8 mouse cellular contexts compared by ENCODE assay signal in genomic region chr14:45772665-45773277, GRCm38 (mm10).
DNase-seq lines count a peak whose midpoint lies in the region; ATAC-seq and TF ChIP-seq lines count a peak whose summit lies in the region.

No protein-coding gene starts in this region.

- DNase-seq in brain, embryonic 18.5 days (ENCODE audit: low read depth, low spot score): peak; percentile 32
- DNase-seq in heart, postnatal 0 days (ENCODE audit: low spot score): peak; percentile 63
- DNase-seq in kidney, postnatal 36 days: peak; percentile 54 to 81
- peak in 1 of 3 experiments; percentile 2 for DNase-seq in liver, embryonic 14.5 days (ENCODE audit: low read depth in 3 of 3, low spot score in 3 of 3)

- WGBS in forebrain, embryonic 12.5 days: 19% methylated on average over 19 of the region's 19 CpGs
- 8% methylated on average over 19 of the region's 19 CpGs for WGBS in heart, postnatal 0 days
- WGBS in liver, embryonic 14.5 days (ENCODE audit: insufficient replicate concordance): 16% methylated on average over 19 of the region's 19 CpGs
- 21% methylated on average over 19 of the region's 19 CpGs for WGBS in neural tube, embryonic 15.5 days

- no peaks in the 10 kb centered on the region for H3K9me3 ChIP-seq in ES-Bruce4 (replicated peaks; ENCODE audit: control insufficient read depth, insufficient read depth, low read length, poor library complexity, severe bottlenecking)
- no peaks in the 10 kb centered on the region for H3K9me3 ChIP-seq in forebrain, embryonic 12.5 days
- H3K9me3 ChIP-seq in heart, postnatal 0 days (replicated peaks; ENCODE audit: control insufficient read depth, low read length): no peaks in the 10 kb centered on the region
- H3K9me3 ChIP-seq in liver, embryonic 14.5 days (ENCODE audit: control insufficient read depth, low read length): no peaks in the 10 kb centered on the region
- H3K9me3 ChIP-seq in neural tube, embryonic 15.5 days (replicated peaks): no peaks in the 10 kb centered on the region

- TF ChIP-seq CTCF in ES-Bruce4 (IDR thresholded peaks at IDR 0.05; ENCODE audit: low read depth, low read length): peak; percentile 71
- TF ChIP-seq CTCF in heart, postnatal 0 days (IDR thresholded peaks at IDR 0.05; ENCODE audit: low read depth): peak; percentile 93
- peak; percentile 85 for TF ChIP-seq CTCF in liver, embryonic 14.5 days (IDR thresholded peaks at IDR 0.05; ENCODE audit: low read depth)

- peak overlapping the region; percentile 36 for H3K4me2 ChIP-seq in forebrain, embryonic 12.5 days
- peak overlapping the region; percentile 56 for H3K4me2 ChIP-seq in heart, postnatal 0 days (ENCODE audit: low read depth, low read length)
- peak overlapping the region; percentile 20 for H3K4me2 ChIP-seq in liver, embryonic 14.5 days (ENCODE audit: low read depth)
- H3K4me2 ChIP-seq in neural tube, embryonic 15.5 days: peak overlapping the region; percentile 55

- H3K9ac ChIP-seq in ES-Bruce4 (ENCODE audit: low read depth, poor library complexity, severe bottlenecking): no peak overlapping the region
- 0 out of 2 replicates have a peak overlapping the region, but pooled peaks have one; percentile 22 for H3K9ac ChIP-seq in forebrain, embryonic 12.5 days
- no peak overlapping the region for H3K9ac ChIP-seq in heart, postnatal 0 days (replicated peaks; ENCODE audit: low read depth, low read length)
- H3K9ac ChIP-seq in liver, embryonic 14.5 days (replicated peaks): no peak overlapping the region
- H3K9ac ChIP-seq in neural tube, embryonic 15.5 days (replicated peaks): 0 out of 2 replicates have a peak overlapping the region, but pooled peaks have one; percentile 32

- H3K4me3 ChIP-seq in ES-Bruce4 (ENCODE audit: low read depth, low read length): no peak overlapping the region
- H3K4me3 ChIP-seq in forebrain, embryonic 12.5 days (replicated peaks): 0 out of 2 replicates have a peak overlapping the region, but pooled peaks have one; percentile 4
- peak overlapping the region; percentile 39 for H3K4me3 ChIP-seq in heart, postnatal 0 days (ENCODE audit: low read depth, low read length)
- no peak overlapping the region for H3K4me3 ChIP-seq in liver, embryonic 14.5 days (ENCODE audit: insufficient read depth in 1 of 2, low read depth in 2 of 2, low read length in 2 of 2)
- peak overlapping the region; percentile 25 for H3K4me3 ChIP-seq in neural tube, embryonic 15.5 days (replicated peaks)

- ATAC-seq in forebrain, embryonic 12.5 days (ENCODE audit: low FRiP score): peak; percentile 88
- peak; percentile 78 for ATAC-seq in heart, postnatal 0 days (ENCODE audit: insufficient read depth, low read depth)
- no peak for ATAC-seq in liver, embryonic 14.5 days (ENCODE audit: insufficient read depth)
- peak; percentile 81; the same call in 1 of the 2 replicates for ATAC-seq in neural tube, embryonic 15.5 days (ENCODE audit: low FRiP score)
- ATAC-seq in activated CD4-positive, CD25-positive, alpha-beta regulatory T cell, adult 4 months: no peak

- H3K27me3 ChIP-seq in ES-Bruce4 (ENCODE audit: control insufficient read depth, insufficient read depth, low read length, poor library complexity, severe bottlenecking): no peaks in the 10 kb centered on the region
- H3K27me3 ChIP-seq in forebrain, embryonic 12.5 days: no peaks in the 10 kb centered on the region; the same call in 1 of the 2 replicates
- H3K27me3 ChIP-seq in heart, postnatal 0 days (ENCODE audit: control insufficient read depth, insufficient read depth, low read length): no peaks in the 10 kb centered on the region
- no peaks in the 10 kb centered on the region for H3K27me3 ChIP-seq in liver, embryonic 14.5 days (ENCODE audit: control insufficient read depth, insufficient read depth, low read length)
- no peaks in the 10 kb centered on the region for H3K27me3 ChIP-seq in neural tube, embryonic 15.5 days (replicated peaks)

- H3K4me1 ChIP-seq in ES-Bruce4 (ENCODE audit: control insufficient read depth, insufficient read depth, low read length): no peaks in the 10 kb centered on the region
- peaks cover 4% of the 10 kb centered on the region; the same call in 1 of the 2 replicates for H3K4me1 ChIP-seq in forebrain, embryonic 12.5 days
- H3K4me1 ChIP-seq in heart, postnatal 0 days (ENCODE audit: control insufficient read depth, insufficient read depth): peaks cover 3% of the 10 kb centered on the region; the same call in 1 of the 2 replicates
- H3K4me1 ChIP-seq in liver, embryonic 14.5 days (replicated peaks; ENCODE audit: control insufficient read depth in 2 of 2, insufficient read depth in 2 of 2, low read length in 1 of 2): no peaks in the 10 kb centered on the region
- peaks cover 3% of the 10 kb centered on the region; the same call in 1 of the 2 replicates for H3K4me1 ChIP-seq in neural tube, embryonic 15.5 days

- 0 out of 2 replicates have a peak, but pooled peaks have one; percentile 10 for TF ChIP-seq EP300 in ES-Bruce4 (IDR thresholded peaks at IDR 0.05; ENCODE audit: insufficient read depth, low read depth, low read length)
- no peak for TF ChIP-seq EP300 in heart, postnatal 0 days (IDR thresholded peaks at IDR 0.05; ENCODE audit: low read depth)
- no peak for TF ChIP-seq EP300 in liver, embryonic 14.5 days (IDR thresholded peaks at IDR 0.05; ENCODE audit: low read depth)

- no peaks in the 10 kb centered on the region for H3K36me3 ChIP-seq in ES-Bruce4 (ENCODE audit: control insufficient read depth, insufficient read depth, low read length, poor library complexity, severe bottlenecking)
- no peaks in the 10 kb centered on the region for H3K36me3 ChIP-seq in forebrain, embryonic 12.5 days (replicated peaks)
- no peaks in the 10 kb centered on the region for H3K36me3 ChIP-seq in heart, postnatal 0 days (replicated peaks; ENCODE audit: control insufficient read depth, insufficient read depth, low read length)
- no peaks in the 10 kb centered on the region for H3K36me3 ChIP-seq in liver, embryonic 14.5 days (replicated peaks; ENCODE audit: control insufficient read depth, insufficient read depth, low read depth)
- H3K36me3 ChIP-seq in neural tube, embryonic 15.5 days: no peaks in the 10 kb centered on the region

- no peak overlapping the region for H3K27ac ChIP-seq in ES-Bruce4 (ENCODE audit: insufficient read depth, low read length)
- no peak overlapping the region for H3K27ac ChIP-seq in forebrain, embryonic 12.5 days
- H3K27ac ChIP-seq in heart, postnatal 0 days (ENCODE audit: low read depth): no peak overlapping the region
- no peak overlapping the region for H3K27ac ChIP-seq in liver, embryonic 14.5 days
- no peak overlapping the region for H3K27ac ChIP-seq in neural tube, embryonic 15.5 days (replicated peaks)

- no peak for TF ChIP-seq POLR2A in ES-Bruce4 (IDR thresholded peaks at IDR 0.05; ENCODE audit: insufficient read depth, low read length)

Comparison
In these comparisons a context has a peak if more than half of its experiments do, and no peak if none do; other contexts are left out.
1. H3K4me3 ChIP-seq: peak in forebrain, embryonic 12.5 days (single experiment), heart, postnatal 0 days (single experiment) and neural tube, embryonic 15.5 days (single experiment); none in ES-Bruce4 (single experiment) and liver, embryonic 14.5 days (0 of 2).
2. H3K9ac ChIP-seq: peak in forebrain, embryonic 12.5 days (single experiment) and neural tube, embryonic 15.5 days (single experiment); none in ES-Bruce4 (single experiment), heart, postnatal 0 days (single experiment) and liver, embryonic 14.5 days (single experiment).
3. ATAC-seq: peak in forebrain, embryonic 12.5 days (single experiment), heart, postnatal 0 days (single experiment) and neural tube, embryonic 15.5 days (single experiment); none in liver, embryonic 14.5 days (single experiment) and activated CD4-positive, CD25-positive, alpha-beta regulatory T cell, adult 4 months (single experiment).
4. Peak in every context shown above with its lines, with median percentiles within 50 percentile points of each other: CTCF ChIP-seq and H3K4me2 ChIP-seq.